Mouse (Mus musculus): ENCODE results near the gene Olfr508. TPM values are rescaled to one million over a fixed set of nuclear protein-coding genes. Genes with fewer than 3 reads are reported as not detected.

Gene Olfr508
- polyA plus RNA-seq, 1 experiment from 2014 or later, result not detected

Other genes with a start within 250 kb of the Olfr508 start
- not detected in 2 replicates for gene Olfr495, start 236.8 kb upstream of the Olfr508 start, polyA plus RNA-seq (2015; fragmentation: Nextera tagmentation; extraction: Ambion mirVana)
- gene Olfr497, start 209.6 kb upstream of the Olfr508 start, polyA plus RNA-seq (2015; fragmentation: Nextera tagmentation; extraction: Ambion mirVana), result not detected in 2 replicates
- gene Olfr498, start 164.7 kb upstream of the Olfr508 start, polyA plus RNA-seq (2015; fragmentation: Nextera tagmentation; extraction: Ambion mirVana), result not detected in 2 replicates
- gene Olfr502, start 104.9 kb upstream of the Olfr508 start, polyA plus RNA-seq (2015; fragmentation: Nextera tagmentation; extraction: Ambion mirVana), result not detected in 2 replicates
- gene Olfr503, start 85.5 kb upstream of the Olfr508 start, polyA plus RNA-seq (2015; fragmentation: Nextera tagmentation; extraction: Ambion mirVana), result not detected in 2 replicates
- gene Olfr504, start 64.2 kb upstream of the Olfr508 start, polyA plus RNA-seq (2015; fragmentation: Nextera tagmentation; extraction: Ambion mirVana), result not detected in 2 replicates
- not detected in 2 replicates for gene Olfr506, start 19.2 kb upstream of the Olfr508 start, polyA plus RNA-seq (2015; fragmentation: Nextera tagmentation; extraction: Ambion mirVana)
- not detected in 2 replicates for gene Olfr507, start 8.2 kb upstream of the Olfr508 start, polyA plus RNA-seq (2015; fragmentation: Nextera tagmentation; extraction: Ambion mirVana)
- gene Olfr509, start 21.9 kb downstream of the Olfr508 start, polyA plus RNA-seq (2015; fragmentation: Nextera tagmentation; extraction: Ambion mirVana), result not detected in 2 replicates
- gene Olfr510, start 36.4 kb downstream of the Olfr508 start, polyA plus RNA-seq (2015; fragmentation: Nextera tagmentation; extraction: Ambion mirVana), result not detected in 2 replicates
- not detected in 2 replicates for gene Olfr512, start 83.3 kb downstream of the Olfr508 start, polyA plus RNA-seq (2015; fragmentation: Nextera tagmentation; extraction: Ambion mirVana)
- not detected in 2 replicates for gene Olfr513, start 121.0 kb downstream of the Olfr508 start, polyA plus RNA-seq (2015; fragmentation: Nextera tagmentation; extraction: Ambion mirVana)
- gene Olfr514, start 196.0 kb downstream of the Olfr508 start, polyA plus RNA-seq (2015; fragmentation: Nextera tagmentation; extraction: Ambion mirVana), result not detected in 2 replicates
- not detected in 2 replicates for gene Olfr516, start 220.5 kb downstream of the Olfr508 start, polyA plus RNA-seq (2015; fragmentation: Nextera tagmentation; extraction: Ambion mirVana)
- gene Olfr517, start 242.4 kb downstream of the Olfr508 start, polyA plus RNA-seq (2015; fragmentation: Nextera tagmentation; extraction: Ambion mirVana), result not detected in 2 replicates